Mouse (Mus musculus) MEL-GATA-1-ER (cell line): Measurements from ENCODE around the gene Rfc2.

Experiments
- DNase-seq: peaks from one replicate; pipeline ENCODE4 v3.0.0-alpha.2; 2012; ENCODE audit warnings: low read depth; ENCODE audit errors: extremely low read depth

Gene Rfc2

GRCm38 (mm10) chr5:134609916-134610643, 28.9 kb downstream of the Rfc2 start:
- no peak for DNase-seq

GRCm38 (mm10) chr5:134611810-134612521, 30.8 kb downstream of the Rfc2 start:
- DNase-seq, result no peak

DNA sequence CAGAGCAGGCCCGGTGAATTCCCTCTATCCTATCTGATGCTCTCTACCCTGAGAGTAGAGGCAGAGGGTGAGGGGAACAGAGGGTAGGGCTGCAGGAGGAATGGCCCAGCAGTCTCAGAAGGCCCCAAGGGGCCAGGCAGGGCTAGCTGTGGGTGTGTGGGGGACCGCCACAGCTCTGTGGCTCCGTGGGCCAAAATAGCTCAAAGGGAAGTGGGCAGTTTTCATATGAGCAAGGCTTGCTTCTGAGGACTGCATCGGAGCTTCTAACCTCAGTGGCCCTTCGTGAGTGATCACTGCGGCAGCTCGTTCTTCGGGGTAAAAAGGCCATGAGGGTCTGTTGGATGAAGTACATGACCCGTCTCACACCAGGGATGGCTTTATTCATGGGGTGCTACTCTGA, 32.6 kb downstream of the Rfc2 start:
- no peak for DNase-seq

DNA sequence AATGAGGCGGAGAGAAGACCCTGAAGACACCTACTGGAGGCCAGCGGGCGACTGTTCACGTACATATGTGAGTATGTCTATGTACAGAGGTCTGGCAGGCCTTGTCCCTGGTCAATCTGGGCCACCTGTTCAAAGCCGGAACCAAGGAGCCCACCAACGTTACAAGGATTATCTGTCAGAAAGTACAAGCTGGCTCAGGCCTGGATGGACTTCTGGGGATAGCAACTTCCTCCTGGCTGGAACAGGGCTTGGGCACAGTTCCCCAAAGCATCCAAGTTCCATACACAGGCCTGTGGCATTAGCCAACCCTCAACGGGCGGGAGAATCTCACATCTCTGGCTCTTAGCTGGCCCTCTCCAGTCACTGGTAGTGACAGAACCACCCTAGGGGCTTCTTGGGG, 33.1 kb downstream of the Rfc2 start:
- DNase-seq, result no peak

DNA sequence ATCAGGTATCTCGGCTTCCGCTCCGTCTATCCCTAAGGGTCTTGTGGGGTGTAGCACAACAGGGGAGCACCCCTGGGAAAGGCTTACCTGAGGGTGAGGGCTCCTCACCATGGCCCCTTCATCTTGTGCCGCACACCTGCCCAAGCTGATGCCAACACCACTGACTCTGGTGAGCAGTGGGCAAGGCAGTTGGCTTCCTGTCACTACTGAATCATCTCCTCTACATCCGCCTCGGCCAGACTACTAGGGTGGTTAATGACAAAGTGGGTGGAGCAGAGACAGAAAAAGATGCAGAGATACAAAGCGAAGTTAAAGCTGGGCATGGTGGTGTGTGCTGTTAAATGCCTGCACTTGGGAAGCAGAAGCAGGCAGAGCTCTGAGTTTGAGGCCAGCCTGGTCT, 33.6 kb downstream of the Rfc2 start, which contains the start of gene Lat2:
Gene Lat2 (minus strand): TSS at position 224 of the 400 bp plus-strand sequence.
- DNase-seq, result no peak

DNA sequence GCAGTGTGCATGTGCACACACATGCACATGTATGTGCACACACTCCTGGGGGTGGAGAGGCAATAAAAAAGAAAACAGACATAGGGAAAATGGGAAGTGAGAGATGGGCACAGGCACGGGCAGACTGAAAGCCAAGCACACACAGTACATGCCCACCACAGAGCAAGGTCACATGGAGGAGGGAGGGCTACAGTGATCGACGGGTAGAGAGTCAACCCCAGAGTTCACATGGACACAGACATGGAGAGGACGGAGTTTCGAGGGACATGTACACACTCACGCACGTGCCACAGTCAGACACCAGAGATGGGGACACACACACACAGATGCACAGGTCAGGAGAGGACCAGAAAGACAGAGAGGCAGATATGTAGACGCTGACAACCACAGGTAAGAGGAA, 34.2 kb downstream of the Rfc2 start:
- no peak for DNase-seq

DNA sequence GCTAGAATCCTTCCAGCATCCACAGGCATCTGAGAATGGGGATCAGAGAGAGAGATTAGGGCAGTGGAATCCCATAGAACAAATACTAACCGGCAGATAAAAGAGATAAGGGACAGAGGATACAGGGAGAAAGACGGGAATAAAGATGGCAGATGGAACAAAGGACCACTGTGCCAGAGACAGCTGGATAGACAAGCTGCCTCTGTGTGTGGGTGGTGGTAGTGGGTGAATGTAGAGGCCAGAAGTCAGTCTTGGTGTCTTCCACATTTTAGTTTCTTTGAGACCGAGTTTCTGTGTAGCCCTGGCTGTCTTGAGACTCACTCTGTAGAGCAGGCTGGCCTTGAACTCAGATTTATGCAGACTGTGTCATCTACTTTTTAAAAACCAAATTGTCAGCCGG, 34.6 kb downstream of the Rfc2 start:
- DNase-seq, result no peak

GRCm38 (mm10) chr5:134617071-134617470, 35.9 kb downstream of the Rfc2 start:
- no peak for DNase-seq

DNA sequence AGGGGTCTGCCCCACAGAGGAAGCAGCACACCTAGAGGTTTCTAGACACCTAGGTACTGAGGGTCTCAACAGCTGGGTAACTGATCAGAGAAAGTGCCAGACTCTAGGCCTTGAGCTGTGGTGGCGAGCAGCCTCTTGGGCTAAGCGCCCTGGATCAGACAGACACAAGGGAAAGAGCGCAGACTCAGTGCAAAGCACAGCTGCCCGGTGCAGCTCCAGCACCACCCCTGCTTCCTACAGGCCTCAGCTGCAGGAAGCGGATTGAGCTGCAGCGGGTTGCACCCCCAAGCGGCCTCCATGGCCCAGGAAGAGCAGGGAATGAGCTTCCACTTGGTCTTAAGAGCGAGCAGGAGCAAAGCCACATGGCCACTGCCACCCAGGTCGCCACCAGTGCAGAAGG, 39.3 kb downstream of the Rfc2 start:
- DNase-seq, result no peak

GRCm38 (mm10) chr5:134621099-134621640, 40.0 kb downstream of the Rfc2 start:
- no peak for DNase-seq

DNA sequence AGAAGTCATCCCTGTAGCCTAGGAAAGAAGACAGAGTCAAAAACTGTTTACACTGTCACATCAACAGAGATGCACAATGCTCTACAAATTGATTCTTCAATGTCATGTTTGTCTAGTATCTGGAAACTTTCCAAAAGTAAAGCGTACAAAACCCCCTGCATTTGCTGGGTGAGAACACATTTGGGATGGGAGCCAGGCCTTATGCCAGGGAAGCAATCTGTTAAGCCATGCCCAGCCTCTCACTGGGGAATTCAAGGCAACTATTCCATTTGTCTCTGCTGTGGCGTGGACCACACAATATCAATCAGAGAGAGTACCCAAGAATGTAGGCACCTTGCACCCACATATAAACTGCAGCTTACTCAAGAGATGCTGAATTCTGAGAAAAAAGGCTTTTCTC, 40.9 kb downstream of the Rfc2 start:
- DNase-seq, result no peak

DNA sequence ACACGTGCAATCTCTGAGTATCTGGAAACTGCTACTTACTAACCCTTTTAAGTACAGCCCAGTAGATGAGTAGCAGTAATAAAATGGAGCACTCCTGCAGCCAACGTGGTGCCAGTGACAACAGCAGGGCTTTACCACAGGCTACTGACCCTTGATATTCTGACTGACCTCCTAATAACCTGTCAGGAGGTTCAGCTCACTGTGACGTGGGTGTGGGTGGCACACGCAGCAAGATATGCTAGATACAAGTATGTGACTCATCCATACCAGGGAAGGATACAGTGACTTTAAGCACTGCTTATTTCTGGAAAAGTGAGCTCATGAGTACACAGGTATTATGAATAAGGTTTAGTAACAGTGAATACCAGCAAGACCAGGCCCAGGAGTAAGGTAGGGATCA, 48.3 kb downstream of the Rfc2 start:
- DNase-seq, result no peak

- no peak for DNase-seq
Measured at GRCm38 (mm10) chr5:134630835-134631234, 49.7 kb downstream of the Rfc2 start.

DNA sequence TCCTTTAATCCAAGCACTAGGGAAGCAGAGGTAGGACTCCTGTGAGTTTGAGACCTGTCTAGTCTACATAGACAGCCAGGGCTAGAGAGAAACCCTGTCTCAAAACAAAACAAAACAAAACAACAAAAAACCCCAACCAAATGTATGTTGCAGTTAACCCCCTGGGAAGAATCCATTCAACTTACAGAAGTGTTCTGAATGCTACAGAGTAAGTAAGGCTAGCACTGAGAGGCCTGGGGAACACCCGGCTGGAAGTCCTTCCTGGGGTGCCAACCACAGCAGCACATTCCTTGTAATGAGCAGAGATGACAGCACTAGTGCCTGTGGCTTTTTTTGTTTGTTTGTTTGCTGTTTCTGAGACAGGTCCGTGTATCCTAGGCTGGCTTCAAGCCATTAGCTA, 51.7 kb downstream of the Rfc2 start:
- DNase-seq, result no peak

DNA sequence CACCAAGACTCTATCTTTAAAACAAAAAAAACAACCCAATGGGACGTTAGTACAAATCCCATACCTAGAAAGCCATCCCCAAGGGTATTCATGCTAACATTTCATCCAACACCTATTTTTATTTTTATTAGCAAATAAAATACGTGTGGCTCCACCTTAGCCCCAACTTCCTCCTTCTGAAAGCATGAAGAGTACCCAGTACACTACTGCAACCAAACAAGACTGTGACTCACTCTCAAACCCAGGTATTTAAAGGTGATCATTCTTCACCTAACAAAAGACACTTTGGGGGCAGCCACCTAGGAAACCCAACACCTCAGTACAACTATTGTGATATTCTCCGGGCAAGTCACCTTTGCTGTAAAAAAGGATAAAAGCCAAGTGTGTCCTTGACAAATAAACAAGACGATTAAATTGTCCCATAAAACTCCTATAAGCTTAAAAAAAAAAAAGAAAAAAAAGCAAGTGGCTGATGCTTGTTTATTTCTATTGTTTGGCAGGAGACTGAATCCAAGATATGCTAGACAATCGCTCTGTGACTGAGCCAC, 56.7 kb downstream of the Rfc2 start:
- DNase-seq, result peak; percentile 28

DNA sequence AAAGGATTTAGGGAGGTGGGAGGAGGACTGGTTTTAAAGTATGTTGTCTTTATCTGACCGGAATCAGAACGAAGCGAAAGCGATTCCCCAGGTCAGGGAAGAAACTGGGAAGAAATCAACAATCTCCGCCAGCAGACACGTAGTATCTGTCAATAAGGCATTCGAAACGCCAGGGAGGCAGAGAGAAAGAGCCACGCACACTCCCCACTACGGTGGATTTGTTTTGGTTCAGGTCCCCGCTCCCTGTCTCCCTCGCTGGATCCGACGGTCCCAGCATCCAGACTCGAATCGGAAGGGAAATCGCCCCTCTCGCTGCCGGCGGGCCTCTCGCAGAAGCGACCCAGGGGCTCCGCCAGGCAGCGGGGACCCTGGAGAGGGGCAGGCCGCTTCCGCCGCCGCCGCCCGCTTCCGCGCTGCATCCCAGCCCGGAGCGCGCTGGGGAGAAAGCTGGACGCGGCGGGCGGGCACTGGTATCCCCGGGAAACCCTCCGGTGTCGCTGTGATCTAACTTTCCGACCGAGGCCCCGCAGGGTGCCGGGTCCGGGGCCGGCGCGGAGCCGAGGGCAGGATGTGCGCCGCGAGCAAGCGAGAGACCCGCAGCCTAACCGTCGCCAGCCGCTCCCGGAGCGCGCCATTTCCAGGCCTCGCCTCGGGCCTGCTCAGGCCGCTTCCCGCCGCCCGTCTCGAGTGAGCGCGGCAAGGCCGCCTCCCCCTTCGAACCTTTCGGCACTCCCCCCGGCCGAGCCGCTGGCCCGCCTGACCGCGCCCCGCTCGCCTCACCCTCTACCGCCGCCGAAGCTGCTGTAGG, 57.5 kb downstream of the Rfc2 start:
- DNase-seq, result no peak

GRCm38 (mm10) chr5:134639269-134639682, 58.1 kb downstream of the Rfc2 start, which contains the start of gene Eif4h:
TSS of gene Eif4h (minus strand) at chr5:134639490.
- peak; percentile 83 for DNase-seq

DNA sequence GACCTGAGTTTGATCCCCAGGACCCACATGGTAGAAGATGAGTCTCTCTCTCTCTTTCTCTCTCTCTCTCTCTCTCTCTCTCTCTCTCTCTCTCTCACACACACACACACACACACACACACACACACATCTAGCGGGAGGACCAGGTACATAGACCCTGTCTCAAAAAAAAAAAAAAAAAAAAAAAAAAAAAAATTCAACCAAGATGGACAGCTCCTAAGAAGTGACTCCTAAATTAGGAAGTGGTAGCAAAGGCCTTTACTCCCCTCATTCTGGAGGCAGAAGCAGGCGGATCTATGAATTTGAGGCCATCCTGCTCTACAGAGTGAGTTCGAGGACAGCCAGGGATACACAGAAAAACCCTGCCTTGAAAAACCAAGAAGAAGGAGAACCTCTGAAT, 59.2 kb downstream of the Rfc2 start:
- DNase-seq, result no peak

DNA sequence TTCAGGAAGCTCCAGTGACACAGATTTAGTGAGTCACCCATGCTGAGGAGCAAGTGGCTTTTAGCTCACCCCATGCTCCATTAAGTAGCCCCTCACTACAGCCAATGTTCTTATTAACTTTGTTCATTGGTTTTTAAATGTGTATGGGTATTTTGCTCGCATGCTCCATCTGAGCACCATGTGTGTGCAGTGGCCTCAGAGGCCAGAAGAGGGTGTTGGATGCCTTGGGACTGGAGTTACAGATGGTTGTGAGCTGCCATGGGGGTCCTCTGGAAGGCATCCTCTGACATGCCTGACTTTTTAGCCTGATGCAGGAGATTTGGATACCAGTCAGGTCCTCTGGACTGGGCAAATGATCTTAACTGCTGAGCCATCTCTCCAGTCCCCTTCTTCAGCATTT, 63.0 kb downstream of the Rfc2 start:
- DNase-seq, result no peak

GRCm38 (mm10) chr5:134644643-134645118, 63.5 kb downstream of the Rfc2 start:
- no peak for DNase-seq

- no peak for DNase-seq
Measured at GRCm38 (mm10) chr5:134646461-134646860, 65.3 kb downstream of the Rfc2 start.
